Mouse (Mus musculus): Measurements from ENCODE around the gene Eef1akmt1.

Gene Eef1akmt1

DNA sequence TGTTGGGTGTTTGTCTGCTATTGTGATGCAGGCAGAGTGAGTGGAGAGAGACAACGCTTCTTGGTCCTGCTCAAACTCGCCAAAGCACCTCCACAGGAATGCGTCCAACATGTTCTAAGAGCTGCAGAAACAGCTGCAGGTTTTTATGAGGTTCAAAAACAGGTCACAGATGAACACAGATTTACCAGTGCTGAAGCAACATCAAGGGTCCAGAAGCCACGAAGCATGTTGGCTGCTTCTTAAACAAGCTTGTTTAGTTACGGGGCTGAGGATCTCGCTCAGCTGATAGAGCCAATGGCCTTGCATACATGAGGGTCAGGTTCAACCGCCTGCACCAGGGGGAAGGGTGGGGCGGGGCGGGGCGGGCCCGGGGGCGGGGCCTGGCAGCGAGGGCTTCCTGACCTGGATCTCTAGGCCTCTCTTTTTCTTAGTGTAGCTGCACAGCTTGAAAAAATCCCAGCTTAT is 24.8 kb downstream of the Eef1akmt1 start:
- no peak for DNase-seq (ENCODE audit: low spot score in 2 of 2)

DNA sequence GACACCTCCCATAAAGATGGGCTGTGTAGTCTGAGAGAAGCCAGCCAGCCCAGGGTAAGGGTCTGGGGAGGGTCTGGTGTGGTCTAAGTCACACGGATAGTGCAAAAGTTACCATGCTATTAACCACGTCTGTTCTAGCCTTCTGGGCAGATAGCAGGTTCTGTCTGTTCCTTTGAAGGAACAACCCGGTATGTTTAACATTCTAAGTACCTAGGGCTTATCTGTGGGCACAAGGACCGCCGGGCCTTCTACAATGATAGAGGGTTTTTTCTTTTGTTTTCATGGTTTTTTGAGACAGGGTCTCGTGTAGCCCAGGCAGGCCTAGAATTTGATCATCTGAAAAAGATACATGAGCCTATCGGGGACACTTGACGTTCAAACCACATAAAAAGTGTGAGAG is 25.3 kb downstream of the Eef1akmt1 start:
- no peak for DNase-seq (ENCODE audit: low spot score in 2 of 2)

DNA sequence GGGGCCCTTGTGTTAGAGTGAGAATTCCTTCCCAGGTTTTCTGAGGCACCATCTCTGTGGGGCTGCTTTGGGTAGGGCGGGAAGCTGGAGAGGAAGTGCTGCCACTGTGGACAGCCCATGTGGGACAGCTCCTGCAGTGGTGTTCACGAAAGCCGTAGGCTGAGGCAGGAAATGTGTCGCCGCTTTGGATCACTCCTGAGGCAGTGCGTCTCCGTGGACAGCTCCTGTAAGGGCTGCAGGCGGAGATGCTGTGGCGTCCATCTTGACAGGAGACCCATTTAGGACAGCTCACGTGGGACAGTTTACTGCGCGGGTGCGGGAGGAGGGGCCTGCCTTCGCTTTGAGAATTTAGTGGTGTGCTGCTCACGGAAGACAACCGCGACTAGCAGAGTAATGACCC is 25.9 kb downstream of the Eef1akmt1 start:
- no peak for DNase-seq (ENCODE audit: low spot score in 2 of 2)

DNA sequence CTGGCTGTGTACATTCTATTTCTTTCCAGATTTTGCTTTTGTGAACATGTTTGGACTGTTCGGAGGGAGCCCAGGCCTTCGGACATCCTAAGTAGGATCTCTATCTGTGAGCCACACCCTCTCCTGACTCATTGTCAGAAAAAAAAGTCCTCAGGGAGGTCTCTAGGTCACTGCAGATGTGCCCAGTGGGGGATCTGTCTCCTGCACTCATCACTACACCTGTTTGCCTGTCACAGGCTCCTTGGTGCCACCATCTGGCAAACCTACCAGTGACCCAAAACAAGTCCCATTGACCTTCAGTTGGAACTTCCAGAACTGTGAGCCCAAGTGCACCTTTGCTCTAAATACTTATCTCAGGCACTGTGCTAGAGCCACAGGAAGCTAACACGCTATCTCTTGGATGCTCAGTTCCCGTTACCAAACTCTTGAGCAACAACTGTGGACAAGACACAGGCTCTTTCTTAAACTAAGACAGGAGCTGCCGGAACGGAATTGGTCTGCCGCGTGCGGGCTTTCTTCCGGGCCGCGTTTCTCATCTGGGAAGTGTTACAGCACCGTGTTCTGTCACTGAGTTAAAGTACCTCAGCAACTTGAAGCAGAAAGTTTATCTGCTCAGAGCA is 27.9 kb downstream of the Eef1akmt1 start:
- DNase-seq (ENCODE audit: low spot score in 2 of 2), result no peak

DNA sequence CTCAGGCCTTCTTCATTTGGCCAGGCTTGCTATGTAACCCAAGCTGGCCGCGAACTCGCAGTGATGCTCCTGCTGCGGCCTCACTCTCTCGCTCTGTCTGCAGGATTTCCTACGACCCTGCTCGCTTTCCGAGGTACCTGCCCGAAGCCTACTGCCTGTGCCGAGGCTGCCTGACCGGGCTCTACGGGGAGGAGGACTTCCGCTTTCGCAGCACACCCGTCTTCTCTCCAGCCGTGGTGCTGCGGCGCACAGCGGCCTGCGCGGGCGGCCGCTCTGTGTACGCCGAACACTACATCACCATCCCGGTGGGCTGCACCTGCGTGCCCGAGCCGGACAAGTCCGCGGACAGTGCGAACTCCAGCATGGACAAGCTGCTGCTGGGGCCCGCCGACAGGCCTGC is 29.2 kb downstream of the Eef1akmt1 start:
- no peak for DNase-seq (ENCODE audit: low spot score in 2 of 2)

DNA sequence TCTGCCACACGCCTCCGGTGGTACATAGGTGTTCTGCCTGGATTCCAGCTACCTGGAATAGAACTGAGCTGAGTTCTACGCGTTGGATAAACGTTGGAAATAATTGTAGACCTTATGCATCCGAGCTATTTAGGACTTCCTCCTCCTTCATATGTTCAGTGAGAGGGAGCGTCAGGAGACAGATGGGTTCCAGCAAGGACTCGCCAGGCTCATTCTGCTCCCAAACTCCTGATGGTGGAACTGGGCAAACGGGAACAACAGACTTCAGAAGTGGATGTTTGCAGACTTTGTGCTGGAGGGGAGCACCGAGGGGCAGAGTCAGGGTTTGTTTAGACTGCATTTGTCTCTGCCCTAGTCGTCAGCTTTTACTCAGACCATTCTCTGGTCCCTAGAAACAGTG is 30.7 kb downstream of the Eef1akmt1 start:
- DNase-seq (ENCODE audit: low spot score in 2 of 2), result no peak

DNA sequence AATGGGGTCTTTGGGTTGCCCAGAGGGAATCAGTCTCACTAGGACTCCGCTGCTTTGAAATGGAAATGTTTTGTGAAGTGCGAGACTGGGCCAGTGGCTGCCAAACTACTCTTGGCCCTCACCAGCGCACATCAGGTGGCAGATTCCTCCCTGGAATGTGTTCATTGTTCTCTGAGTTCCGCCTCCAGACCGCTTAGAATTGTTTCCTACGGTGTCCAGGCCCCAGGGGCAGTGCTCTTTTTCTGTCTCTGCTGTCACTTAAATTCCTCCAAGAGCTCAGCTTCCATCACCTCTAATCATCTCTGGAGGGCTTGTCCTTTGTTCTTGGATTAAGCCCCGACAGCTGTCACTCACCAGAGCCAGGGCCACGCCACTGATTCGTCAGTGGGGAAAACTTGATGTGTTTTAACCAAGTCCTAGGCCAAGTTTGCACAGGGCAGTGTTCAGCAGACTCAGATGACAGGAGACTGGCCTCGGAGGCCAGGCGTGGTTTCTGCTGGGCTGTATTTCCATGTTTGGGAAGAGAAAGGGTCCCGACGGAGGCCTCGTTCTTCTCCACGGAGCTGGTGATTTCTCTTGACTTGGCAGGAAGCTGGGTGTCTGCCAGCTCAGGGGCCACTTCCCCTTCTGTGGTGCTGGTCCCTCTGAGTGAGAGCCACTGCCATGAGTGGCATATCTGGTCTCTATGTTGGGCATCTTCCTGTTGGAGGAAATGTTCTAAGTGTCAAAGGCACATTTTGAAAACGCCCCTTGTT is 34.0 kb downstream of the Eef1akmt1 start:
- no peak for DNase-seq (ENCODE audit: low spot score in 2 of 2)

DNA sequence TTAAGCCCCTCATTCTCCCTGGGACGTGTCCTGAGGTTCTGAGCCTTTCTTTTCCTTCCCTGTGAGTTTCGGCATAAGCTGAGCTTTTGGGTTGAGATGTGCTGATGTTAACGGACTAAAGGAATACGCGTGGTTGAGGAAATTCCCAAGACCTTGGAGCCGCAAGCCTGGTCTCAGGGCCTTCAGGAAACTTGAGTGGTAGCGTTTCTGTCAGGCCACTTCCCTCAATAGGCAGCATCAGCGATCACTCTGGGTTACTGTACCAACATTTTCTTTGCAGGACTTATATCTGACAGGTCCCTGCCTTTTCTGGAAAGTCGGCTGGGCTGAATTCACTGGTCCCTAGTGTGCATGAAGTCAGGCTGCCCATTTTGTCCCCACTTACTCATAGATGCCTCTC is 34.6 kb downstream of the Eef1akmt1 start:
- DNase-seq (ENCODE audit: low spot score in 2 of 2), result no peak

DNA sequence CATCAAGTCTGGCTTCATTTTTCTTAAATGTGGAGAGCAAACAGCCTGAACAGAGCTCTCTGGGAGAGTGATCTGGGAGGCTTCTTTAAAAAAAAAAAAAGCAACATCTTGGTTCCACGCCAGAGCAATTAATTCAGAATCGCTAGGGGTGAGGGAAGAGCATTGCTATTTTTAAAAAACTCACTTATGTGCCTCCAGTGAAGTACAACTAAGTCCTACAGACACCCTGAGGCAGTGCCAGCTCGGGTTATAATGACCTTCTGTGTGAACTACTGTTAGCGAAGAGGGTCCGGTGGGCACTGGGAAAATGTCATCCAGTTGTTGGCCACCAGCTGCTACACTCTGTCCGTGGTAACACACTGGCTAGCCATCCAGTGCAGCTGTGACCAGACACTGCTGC is 35.8 kb downstream of the Eef1akmt1 start:
- no peak for DNase-seq (ENCODE audit: low spot score in 2 of 2)

DNA sequence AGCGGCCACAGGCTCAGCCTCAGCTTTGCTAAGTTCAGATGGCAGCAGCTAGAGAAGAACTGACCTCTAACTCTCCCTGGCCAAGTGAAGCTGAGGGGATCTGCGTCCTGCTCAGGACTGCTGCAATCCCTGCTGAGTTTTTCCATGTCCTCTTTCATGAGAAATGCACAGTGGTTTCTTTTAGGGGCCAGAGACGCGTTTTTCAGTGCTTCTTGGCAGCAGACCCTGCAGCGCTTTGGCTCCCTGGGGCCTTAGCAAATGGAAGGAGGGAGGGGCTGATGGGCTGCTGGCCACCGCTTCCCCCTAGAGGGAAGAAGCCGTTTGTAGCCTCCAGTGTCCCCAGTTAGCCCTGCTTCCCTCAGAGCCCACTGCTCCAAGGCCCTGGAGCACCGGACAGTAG is 36.5 kb downstream of the Eef1akmt1 start:
- DNase-seq (ENCODE audit: low spot score in 2 of 2), result no peak

DNA sequence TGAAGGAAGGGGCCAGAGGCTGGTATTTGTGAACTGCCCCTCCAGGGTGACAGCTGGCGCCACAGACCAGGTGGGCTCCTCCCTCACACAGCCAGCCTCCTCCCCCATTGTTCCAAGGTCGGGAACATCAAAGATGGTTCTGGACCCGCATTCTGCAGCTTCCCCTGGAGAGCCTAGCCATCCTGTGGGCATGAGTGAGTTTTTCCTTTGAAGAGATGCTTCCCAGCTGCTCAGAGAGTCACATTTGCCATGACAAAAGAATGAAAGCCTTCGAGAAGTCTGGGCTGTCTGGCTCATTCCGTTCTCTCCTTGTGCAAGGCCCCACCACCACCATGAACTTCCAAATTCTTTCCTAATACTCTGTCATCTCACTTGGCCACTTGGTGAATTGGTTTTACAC is 37.1 kb downstream of the Eef1akmt1 start:
- no peak for DNase-seq (ENCODE audit: low spot score in 2 of 2)

DNA sequence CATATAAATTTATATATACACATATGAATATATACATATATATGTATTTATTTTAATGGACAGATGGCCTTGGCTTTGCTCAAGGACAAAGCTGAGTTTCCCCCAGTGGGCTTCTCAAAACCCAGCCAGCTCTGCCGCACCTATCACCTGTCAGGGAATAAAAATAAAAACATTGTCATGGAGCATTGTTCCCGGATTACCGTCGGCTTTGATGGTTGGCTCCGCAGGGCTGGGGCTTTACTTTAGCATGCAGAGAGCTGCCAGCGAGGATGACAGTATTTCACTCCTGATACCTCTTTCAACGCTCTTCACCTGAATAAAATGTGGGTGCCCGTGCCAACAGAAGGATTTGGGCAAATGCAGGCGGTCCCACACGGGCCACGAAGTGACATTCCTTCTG is 37.6 kb downstream of the Eef1akmt1 start:
- DNase-seq (ENCODE audit: low spot score in 2 of 2), result no peak

DNA sequence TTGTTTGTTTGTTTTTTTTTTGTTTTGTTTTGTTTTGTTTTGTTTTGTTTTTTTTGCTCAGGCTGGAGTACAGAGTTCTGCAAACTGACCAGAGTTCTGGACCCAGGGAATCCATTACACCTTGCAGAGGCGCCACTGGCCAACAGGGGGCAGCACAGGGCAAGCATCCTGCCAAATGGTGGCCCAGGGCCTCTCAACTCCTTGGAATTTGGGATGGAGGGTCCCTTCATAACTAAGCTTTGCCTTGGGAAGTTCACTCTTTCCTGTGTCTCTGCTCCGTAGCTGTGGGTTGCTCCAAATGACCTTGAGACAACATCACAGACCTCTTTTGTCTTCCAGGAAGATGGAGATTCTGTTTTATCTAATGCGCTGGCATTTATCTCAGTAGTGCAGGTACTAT is 38.2 kb downstream of the Eef1akmt1 start:
- no peak for DNase-seq (ENCODE audit: low spot score in 2 of 2)

DNA sequence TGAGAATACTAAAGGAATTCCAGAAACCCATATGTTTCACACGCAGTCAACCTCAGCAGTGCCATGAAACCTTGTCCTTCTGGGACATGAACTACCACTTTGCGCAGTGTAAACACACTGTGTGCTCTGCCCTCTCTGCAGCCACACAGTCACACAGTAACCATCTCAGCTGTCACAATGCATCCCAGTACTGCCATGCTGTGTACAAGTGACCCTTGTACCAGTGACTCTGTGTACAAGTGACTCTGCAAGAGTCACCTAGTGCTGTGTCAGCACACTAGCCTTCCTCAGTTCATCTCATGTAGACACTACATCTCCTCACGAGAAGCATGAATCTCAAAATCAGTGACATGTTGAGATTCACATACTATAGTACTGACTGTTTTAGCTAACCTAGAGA is 38.8 kb downstream of the Eef1akmt1 start:
- DNase-seq (ENCODE audit: low spot score in 2 of 2), result no peak

DNA sequence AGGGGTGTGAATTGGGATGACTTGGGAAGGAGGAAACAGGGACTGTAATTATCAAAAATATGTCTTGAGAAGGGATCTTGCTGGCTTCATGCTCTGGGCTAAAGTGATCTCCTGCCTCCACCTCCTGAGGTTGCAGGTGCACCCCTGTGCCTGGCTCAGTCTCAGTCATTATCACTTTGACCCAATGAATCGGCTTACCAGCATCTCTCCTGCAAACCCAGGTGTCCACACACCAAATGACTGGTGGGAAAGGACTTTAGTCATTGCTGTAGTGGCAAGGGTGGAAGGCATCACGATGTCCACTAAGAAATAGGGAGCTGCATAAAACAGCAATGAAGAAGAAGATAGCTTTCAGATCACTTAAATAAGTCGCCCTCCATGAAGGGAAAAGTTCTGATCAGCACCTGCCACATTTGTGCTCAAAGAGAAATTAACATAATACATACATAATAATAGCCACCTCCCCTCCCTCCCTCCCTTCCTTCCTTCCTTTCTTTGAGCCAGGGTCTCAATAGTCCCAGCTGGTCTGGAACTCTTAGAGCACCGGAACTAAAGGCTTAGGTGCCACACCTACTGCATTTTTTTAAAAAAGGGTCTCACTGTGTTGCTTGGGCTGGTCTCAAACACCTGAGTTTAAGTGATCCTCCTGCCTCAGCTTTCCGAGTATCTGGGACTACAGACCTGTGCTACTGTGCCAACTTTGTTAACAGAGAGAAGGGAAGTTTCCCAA is 41.5 kb downstream of the Eef1akmt1 start:
- DNase-seq (ENCODE audit: low spot score in 2 of 2), result no peak

DNA sequence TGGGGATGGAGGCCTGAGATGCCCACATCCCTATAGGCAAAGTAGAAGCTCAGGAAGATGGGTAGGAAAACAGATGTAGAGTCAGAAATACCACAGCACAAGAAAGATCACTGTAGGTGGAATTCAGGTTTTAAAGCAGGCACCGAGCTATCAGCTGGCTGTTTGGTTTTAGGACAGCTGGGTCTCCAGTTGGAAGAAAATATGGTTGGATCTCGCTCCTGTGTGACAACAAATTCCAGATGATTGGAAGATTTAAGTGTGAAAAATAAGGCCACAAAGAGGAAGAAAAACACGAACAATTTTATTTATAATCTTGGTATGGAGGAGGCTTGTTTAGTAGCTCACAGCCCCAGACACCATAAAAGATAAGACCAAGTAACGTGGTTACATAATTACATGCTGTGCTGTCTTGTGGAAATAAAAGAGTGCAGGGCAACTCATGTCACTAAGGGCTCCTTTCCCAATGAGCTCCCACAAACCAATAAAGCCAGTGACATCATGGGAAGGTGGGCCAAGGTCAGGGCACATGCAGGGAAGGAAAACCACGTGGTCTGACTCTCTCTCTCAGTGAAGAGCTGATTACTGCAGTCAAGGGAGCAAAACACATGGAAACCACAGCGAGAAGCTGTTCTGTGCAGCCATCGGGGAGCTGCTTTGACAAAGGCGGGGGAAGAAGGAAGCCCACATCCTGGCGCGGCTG is 42.2 kb downstream of the Eef1akmt1 start:
- no peak for DNase-seq (ENCODE audit: low spot score in 2 of 2)

DNA sequence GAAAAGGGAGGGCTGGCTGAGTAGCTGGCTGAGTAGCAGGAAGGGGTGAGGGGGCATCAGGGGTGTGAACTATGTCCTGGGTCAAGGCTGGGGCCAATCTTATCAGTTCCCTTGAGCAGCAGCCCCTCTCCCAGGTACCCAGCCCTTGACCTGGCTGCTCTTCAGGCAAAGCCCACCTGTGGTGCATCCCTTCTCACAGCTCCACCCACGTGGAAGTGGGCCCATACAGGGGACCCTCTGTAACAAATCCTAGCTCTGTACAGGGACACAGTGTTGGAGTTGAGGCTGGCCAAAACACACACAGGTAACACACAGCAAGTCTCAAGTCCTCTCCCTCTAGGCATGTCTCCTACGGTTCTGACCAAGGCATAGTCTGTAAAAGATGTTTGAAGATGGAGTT is 43.8 kb downstream of the Eef1akmt1 start:
- DNase-seq (ENCODE audit: low spot score in 2 of 2), result no peak

DNA sequence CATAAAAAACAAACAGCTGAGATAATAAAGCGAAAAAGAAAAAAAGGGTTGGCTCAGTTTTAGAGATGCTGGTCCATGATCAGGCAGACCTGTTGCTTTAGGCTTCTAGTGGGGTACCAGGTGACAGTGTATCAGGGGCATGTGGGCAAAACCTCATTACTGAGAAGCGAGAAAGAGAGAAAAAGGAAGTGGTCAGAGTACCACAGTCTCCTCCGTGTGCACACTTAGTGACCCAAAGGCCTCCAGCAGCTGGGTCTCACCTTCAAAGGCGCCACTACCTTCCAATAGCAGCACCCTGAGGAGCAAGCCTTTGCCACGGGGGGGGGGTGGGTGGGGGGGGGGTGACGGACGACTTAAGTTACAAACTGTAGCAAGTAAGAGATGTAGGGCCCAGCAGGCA is 44.3 kb downstream of the Eef1akmt1 start:
- peak; percentile 42 to 57 for DNase-seq (ENCODE audit: low spot score in 2 of 2)

DNA sequence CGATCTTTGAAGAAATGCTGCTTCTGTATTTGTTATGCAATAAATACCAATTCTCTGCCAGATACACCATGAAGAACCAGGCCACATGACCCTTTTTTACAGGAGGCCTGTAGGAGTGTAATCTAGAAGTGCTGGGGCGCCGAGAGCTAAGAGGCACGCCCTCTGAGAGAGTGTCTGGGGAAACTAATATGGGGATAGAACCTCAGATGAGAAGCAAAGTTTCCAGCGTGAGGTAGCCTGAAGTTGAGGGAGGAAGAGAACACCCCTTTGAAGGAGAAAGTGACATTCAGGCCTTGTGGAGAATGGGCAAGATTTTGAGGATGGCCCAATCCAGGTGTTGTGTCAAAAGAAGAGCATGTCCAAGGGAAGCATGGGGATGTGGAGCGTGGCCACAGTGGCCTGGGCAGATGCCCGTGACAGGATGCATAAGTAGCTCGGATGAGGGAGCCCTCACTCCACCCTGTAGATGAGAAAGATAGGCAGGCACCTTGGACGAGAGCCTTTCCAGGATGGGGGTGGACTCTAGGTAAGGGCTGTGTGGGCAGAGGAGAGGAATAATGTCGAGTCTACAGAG is 45.3 kb downstream of the Eef1akmt1 start:
- no peak for DNase-seq (ENCODE audit: low spot score in 2 of 2)

DNA sequence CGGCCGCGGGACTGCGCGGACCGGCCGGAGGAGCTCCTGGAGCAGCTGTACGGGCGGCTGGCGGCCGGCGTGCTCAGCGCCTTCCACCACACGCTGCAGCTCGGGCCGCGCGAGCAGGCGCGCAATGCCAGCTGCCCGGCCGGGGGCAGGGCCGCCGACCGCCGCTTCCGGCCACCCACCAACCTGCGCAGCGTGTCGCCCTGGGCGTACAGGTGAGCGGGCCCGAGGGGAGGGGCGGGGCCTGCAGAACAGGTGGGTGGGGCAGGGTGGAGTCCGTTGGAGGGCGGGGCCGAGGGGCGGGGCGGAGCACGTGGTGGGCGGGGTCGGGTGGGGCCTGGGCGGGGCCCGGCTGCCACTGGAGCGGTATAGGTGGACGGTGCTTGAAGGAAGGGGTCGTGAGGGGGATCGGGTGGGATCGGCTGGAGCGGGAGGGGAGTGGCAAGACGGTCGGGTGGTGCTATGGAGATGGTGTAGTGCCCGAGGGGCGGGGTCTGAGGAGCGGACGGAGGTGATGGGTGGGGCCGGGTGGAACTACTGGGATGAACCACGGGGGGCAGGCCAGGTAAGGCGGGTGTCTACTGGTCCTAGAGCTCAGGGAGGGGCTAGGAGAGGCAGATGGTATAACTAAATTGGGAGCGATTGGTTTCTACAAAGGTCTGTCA is 45.9 kb downstream of the Eef1akmt1 start:
- peak; percentile 22 to 54 for DNase-seq (ENCODE audit: low spot score in 2 of 2)

DNA sequence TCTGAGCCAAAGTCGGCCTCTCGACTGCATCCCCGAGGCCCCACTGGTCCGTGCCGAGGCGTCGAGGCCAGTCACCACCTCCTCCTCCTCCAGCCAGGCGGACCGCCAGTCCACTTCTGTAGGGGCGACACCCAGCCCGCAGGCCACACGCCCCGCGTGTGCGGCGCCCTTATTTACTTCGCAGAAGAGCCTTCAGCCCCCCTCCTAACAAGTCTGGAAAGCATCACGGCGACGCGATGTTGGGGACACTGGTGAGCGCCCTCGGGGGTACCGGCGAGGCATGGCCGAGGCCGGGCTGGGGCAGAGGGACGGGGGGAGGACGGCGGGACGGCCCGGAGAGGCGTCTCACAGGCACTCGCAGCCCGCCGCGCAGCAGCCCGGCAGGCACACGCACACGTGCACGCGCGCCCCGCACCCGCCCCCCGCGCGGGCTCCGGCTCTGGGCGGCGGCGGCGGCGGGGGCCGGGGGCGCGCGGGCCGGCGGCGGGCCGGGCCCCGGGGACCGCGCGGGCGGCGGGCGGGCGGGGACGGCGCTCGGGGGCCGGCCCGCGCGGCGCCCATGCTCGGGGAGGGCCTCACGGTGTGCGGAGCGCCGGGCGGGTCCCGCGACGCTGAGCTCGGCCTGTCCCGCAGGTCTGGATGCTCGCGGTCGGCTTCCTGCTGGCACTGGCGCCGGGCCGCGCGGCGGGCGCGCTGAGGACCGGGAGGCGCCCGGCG is 46.6 kb downstream of the Eef1akmt1 start, which contains the start of gene Il17d:
TSS of gene Il17d (plus strand) at position 107 of the 717 bp plus-strand sequence.
- DNase-seq (ENCODE audit: low spot score in 2 of 2), result no peak

Data from natural killer cell, adult 2 months (primary cell).